Mouse (Mus musculus): Measurements from ENCODE around the gene Sytl3. TPM values are rescaled to one million over a fixed set of nuclear protein-coding genes. Genes with fewer than 3 reads are reported as not detected.

Sytl3 gene
- polyA plus RNA-seq, 1 experiment = 0.77 TPM

GRCm38 (mm10) chr17:6746452-6747231, 87.7 kb downstream of the Sytl3 start:
- TF ChIP-seq CTCF (IDR thresholded peaks at IDR 0.05; ENCODE audit: borderline replicate concordance, extremely low read depth, insufficient read depth, insufficient read length) (no peak), POLR2A (IDR thresholded peaks at IDR 0.05; ENCODE audit: borderline replicate concordance, extremely low read depth, insufficient read depth, insufficient read length, poor library complexity, severe bottlenecking) (no peak)
- peak; percentile 41 for DNase-seq (ENCODE audit: low read depth)

GRCm38 (mm10) chr17:6747478-6747877, 88.6 kb downstream of the Sytl3 start:
- no peak for TF ChIP-seq CTCF (IDR thresholded peaks at IDR 0.05; ENCODE audit: borderline replicate concordance, extremely low read depth, insufficient read depth, insufficient read length)
- peak; percentile 49 for DNase-seq (ENCODE audit: low read depth)

GRCm38 (mm10) chr17:6748779-6749464, 90.0 kb downstream of the Sytl3 start:
- TF ChIP-seq POLR2A (IDR thresholded peaks at IDR 0.05; ENCODE audit: borderline replicate concordance, extremely low read depth, insufficient read depth, insufficient read length, poor library complexity, severe bottlenecking) = no peak
- no peak for TF ChIP-seq CTCF (IDR thresholded peaks at IDR 0.05; ENCODE audit: borderline replicate concordance, extremely low read depth, insufficient read depth, insufficient read length)
- DNase-seq (ENCODE audit: low read depth) = no peak

- DNase-seq (ENCODE audit: low read depth) = no peak
- TF ChIP-seq CTCF (IDR thresholded peaks at IDR 0.05; ENCODE audit: borderline replicate concordance, extremely low read depth, insufficient read depth, insufficient read length) (no peak), POLR2A (IDR thresholded peaks at IDR 0.05; ENCODE audit: borderline replicate concordance, extremely low read depth, insufficient read depth, insufficient read length, poor library complexity, severe bottlenecking) (no peak)
These were observed 92.4 kb downstream of the Sytl3 start for GRCm38 (mm10) chr17:6751221-6751859.

GRCm38 (mm10) chr17:6752375-6752774, 93.5 kb downstream of the Sytl3 start:
- no peak for TF ChIP-seq POLR2A (IDR thresholded peaks at IDR 0.05; ENCODE audit: borderline replicate concordance, extremely low read depth, insufficient read depth, insufficient read length, poor library complexity, severe bottlenecking)
- no peak for TF ChIP-seq CTCF (IDR thresholded peaks at IDR 0.05; ENCODE audit: borderline replicate concordance, extremely low read depth, insufficient read depth, insufficient read length)

GRCm38 (mm10) chr17:6755176-6755575, 96.3 kb downstream of the Sytl3 start:
- no peak for DNase-seq (ENCODE audit: low read depth)
- TF ChIP-seq POLR2A (IDR thresholded peaks at IDR 0.05; ENCODE audit: borderline replicate concordance, extremely low read depth, insufficient read depth, insufficient read length, poor library complexity, severe bottlenecking) = no peak
- TF ChIP-seq CTCF (IDR thresholded peaks at IDR 0.05; ENCODE audit: borderline replicate concordance, extremely low read depth, insufficient read depth, insufficient read length) = no peak

More at GRCm38 (mm10) chr17:6752375-6752774, 93.5 kb downstream of the Sytl3 start:
- DNase-seq (ENCODE audit: low read depth) = peak; percentile 51

- TF ChIP-seq CTCF (IDR thresholded peaks at IDR 0.05; ENCODE audit: borderline replicate concordance, extremely low read depth, insufficient read depth, insufficient read length) (no peak), POLR2A (IDR thresholded peaks at IDR 0.05; ENCODE audit: borderline replicate concordance, extremely low read depth, insufficient read depth, insufficient read length, poor library complexity, severe bottlenecking) (no peak)
- no peak for DNase-seq (ENCODE audit: low read depth)
These were observed 97.0 kb downstream of the Sytl3 start for GRCm38 (mm10) chr17:6755873-6756272.

GRCm38 (mm10) chr17:6757902-6758301, 99.0 kb downstream of the Sytl3 start:
- no peak for DNase-seq (ENCODE audit: low read depth)
- TF ChIP-seq POLR2A (IDR thresholded peaks at IDR 0.05; ENCODE audit: borderline replicate concordance, extremely low read depth, insufficient read depth, insufficient read length, poor library complexity, severe bottlenecking) (no peak), CTCF (IDR thresholded peaks at IDR 0.05; ENCODE audit: borderline replicate concordance, extremely low read depth, insufficient read depth, insufficient read length) (no peak)

- DNase-seq (ENCODE audit: low read depth) = no peak
- TF ChIP-seq POLR2A (IDR thresholded peaks at IDR 0.05; ENCODE audit: borderline replicate concordance, extremely low read depth, insufficient read depth, insufficient read length, poor library complexity, severe bottlenecking) (no peak), CTCF (IDR thresholded peaks at IDR 0.05; ENCODE audit: borderline replicate concordance, extremely low read depth, insufficient read depth, insufficient read length) (no peak)
These were observed 100.0 kb downstream of the Sytl3 start for GRCm38 (mm10) chr17:6758845-6759244.

- no peak for TF ChIP-seq CTCF (IDR thresholded peaks at IDR 0.05; ENCODE audit: borderline replicate concordance, extremely low read depth, insufficient read depth, insufficient read length)
- TF ChIP-seq POLR2A (IDR thresholded peaks at IDR 0.05; ENCODE audit: borderline replicate concordance, extremely low read depth, insufficient read depth, insufficient read length, poor library complexity, severe bottlenecking) = no peak
- DNase-seq (ENCODE audit: low read depth) = peak; percentile 52
These were observed 100.9 kb downstream of the Sytl3 start for GRCm38 (mm10) chr17:6759717-6760292.

All from brain, embryonic 14.5 days (tissue).